Mouse (Mus musculus) v-Abl transformed pro-B cells (cell line): ENCODE measurements around the gene Selplg.

Source experiments
- in situ Hi-C, 2 experiments: fragments of 400-800 bp; cut with MboI; formaldehyde crosslinking; loops; one replicate each; pipeline ENCODE4 v1.15.1; 2025; ENCODE audit not compliant: unreplicated experiment in 2 of 2

The Selplg gene

DNA sequence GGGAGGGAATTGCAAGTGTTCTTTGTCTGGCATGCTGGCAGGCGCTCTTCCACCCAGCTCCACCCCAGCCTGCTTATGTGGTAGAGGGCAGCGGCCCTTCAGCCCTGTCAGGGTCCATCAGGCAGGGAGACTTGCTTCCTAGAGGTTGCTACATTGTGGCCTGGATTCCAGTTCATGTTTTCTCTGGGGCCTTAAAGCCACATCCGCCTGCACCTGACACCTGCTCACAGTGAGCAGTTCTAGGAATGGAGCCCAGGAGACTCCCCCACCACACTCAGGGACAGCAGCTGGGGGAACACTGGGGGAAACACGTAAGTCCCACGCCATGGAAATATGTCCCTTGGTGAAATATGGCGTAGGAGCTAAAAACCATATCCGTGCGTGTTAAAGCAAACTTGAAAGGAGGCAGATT lies at the start of gene Selplg:
Gene Selplg, minus strand, starts transcription at position 155 of the 412 bp plus-strand sequence.
- in situ Hi-C loops, result loop anchor here (5.0 to 25.0 kb wide), 3 partner anchors 668 to 1805 kb away; partner anchors contain the start of gene Rab35 (in 1 of the 2)

DNA sequence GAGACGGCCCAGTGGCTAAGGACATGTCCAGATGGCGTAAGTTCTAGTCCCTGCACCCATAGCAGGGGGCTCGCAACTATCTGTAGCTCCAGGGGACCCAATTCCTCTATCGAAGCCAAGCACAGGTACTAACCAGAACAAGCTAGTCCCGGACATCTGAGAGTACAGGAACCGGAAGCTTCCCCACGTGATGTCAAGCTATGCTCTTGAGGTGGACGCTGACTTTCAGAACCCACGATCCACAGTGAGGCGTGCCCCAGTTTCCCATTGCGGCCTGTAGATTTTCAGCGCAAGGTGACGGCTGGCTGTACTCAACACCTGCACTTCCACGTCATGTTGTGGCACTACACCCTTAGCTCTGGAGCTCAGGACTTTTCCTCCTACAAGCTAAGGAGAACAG lies 48.7 kb upstream of the Selplg start:
- in situ Hi-C loops, result no loop called here

DNA sequence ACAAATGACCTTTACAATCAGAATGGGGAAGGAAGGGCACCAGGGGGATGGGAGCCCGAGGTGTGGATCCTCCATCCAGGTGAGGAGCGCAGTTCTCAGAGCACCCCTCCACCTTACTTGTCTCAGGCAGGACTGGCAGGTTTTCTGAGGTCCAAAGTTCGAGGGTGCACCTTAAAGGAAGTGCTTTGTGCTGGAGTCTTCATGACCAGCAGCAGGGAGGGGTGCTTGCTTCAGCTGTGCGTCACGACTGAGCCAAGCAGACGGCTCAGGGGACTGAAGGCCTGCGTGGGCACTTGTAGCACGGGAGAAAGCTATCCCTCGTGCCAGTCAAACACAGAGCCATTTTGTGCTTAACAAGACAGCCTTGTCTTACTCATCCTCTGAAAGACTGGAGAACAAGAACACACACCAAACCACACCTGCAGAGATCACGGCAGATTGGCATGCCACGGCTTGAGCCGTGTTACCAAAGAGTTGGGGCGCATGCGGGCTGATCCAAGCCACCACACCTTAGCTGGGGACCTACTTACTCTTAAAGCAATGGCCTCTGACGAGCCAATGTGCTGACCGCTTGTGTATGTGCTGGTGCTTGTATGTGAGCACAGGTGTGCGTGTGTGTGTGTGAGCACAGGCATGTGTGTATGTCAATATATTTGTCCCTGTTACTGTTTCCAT lies 46.6 kb upstream of the Selplg start:
- in situ Hi-C loops, result no loop called here

DNA sequence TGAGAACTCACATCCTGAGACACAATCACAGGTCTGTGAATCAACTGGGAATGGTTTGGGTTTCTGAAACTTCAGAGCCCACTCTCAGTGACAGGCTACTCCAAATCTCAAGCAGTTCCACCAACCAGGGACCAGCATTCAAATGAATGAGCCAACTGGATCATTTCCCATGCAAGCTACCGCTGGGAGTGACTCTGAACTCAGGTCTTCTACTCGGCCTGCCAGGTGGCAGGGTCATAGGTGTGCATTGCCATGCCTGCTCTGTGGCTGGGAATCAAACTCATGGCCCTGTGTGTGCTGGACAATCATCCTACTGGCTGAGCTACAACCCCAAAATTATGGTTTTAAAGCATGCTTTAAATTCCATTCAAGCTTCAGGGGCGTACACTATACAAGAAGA lies 45.1 kb upstream of the Selplg start:
- in situ Hi-C loops, result no loop called here

DNA sequence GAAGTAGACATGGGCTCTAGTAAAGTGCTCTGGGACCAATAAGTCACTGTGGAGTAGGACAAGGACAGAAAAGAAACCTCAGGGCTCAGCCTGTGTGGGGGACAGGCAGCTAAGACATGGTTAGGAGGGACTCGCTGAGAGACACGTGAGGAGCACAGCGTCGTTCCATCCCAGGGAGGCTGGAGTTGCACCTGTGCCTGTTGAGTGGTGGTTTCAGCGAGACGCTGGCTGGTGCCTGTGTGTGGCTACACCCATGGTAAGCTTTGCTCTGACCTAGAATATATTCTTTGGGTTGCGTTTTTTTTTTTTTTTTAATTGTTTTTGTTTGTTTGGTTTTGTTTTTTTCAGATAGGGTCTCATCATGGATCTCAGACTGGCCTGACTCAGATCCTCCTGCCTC lies 43.7 kb upstream of the Selplg start:
- in situ Hi-C loops, result no loop called here

DNA sequence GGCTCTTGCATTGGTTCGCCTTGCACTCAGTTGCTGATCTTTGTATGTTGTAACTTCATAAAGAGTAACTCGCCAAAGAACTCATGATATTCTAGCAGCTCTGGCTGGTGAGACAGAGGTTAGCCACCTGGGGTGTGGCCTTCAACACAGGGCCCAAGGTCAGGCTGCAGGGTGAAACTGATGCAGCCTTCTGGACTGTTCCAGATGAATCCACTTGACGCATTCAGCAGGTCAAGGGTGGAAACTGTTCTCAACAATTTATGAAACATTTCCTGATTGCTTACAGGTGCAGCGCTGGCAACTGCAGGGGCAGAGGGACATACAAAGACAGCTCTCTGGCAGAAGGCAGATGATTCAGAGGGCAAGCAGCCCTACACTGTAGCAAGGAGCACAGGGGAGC lies 43.2 kb upstream of the Selplg start:
- in situ Hi-C loops, result no loop called here

DNA sequence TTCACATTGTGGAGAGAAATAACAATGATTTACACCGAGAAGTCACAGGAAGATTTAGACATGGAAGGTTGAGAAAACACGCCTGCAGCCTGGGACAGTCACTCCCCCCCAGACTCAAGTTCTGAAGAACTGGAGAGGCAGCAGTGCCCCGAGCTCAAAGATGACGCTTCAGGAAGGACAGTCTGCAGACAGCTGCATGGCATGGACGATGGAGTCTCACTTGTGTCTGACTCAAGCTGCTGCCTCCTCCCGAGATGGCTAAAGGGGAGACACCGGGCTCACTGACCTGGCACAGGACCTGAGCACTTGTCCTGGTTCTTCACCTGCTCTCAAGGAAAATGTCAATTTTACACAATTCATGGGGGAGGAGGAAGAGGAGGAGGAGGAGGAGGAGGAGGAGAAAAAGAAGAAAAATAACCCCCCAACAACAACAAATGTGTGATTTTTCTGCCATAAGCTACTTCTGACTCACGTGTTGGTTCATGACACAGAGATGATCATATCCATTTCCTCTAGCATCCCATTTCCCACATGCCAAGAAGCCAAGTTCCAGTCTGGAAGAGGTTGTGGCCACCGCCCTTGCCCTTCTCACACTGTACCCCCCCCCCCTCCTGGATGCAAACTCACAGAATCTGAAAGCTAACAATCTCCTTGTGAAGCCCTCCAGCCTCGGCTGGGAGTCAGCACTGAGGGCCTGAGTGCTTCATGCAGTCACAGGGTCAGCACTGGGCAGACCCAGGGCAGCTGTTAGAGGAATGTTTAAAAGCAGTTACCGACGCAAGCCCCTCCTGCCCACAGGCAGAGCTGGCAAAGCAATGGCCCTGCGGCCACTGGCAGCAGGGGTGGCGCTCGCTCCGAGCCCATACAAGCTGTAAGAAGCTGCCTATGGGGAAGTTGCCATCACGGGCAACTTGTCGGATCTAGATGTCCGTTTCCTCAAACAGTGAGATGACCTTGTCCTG lies 41.9 kb upstream of the Selplg start:
- in situ Hi-C loops, result loop anchor here (25.0 kb wide), 2 partner anchors 438 to 1437 kb away; partner anchors contain the start of gene Gm6588 (in 1 of the 2)

DNA sequence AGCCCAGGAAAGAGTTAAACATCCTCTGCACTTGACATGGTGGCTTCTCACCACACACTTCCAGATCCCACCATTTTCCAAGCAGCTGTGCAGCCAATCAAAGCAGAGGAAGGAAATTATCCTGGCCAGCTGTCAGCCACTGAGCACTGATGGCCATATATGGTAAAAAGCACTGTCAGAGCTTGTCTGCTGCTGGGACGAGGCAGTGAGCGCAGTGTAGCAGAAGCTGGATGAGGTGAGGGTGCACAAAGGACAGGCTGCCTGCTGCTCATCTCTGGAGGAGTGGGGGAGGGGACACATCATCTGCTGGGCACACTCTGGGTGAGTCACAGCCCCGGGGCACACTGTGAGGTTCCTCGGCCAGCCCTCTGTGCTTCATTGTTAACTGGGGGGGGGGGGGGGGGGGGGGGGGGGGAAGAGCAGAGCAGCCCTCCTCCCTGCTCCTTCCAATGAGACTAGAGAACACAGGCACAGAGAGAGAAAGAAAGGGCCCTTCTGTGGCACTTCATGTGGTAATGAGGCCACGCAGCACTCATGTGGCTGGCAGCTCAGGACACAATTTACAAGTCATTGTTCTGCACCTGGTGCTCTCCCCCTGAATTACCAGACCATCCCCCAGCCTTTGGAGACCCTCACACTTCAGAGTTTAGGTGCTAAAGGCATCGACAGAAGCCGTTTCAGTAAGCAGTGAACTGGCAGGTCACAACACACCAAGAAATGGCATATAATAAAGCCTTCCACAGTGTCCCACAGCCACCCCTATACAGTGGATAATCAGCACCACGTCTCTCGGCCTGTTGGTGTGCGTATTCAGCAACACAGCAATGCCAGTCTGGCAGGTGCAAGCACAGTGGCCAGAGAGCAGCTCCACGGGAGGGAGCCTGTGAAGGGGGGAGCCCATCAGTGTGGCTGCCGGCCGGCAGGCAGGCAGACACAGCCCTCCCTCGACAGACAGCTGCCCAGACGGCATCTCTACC lies 40.8 kb upstream of the Selplg start:
- in situ Hi-C loops, result loop anchor here (25.0 kb wide), 2 partner anchors 439 to 1436 kb away; partner anchors contain the start of gene Gm6588 (in 1 of the 2)

DNA sequence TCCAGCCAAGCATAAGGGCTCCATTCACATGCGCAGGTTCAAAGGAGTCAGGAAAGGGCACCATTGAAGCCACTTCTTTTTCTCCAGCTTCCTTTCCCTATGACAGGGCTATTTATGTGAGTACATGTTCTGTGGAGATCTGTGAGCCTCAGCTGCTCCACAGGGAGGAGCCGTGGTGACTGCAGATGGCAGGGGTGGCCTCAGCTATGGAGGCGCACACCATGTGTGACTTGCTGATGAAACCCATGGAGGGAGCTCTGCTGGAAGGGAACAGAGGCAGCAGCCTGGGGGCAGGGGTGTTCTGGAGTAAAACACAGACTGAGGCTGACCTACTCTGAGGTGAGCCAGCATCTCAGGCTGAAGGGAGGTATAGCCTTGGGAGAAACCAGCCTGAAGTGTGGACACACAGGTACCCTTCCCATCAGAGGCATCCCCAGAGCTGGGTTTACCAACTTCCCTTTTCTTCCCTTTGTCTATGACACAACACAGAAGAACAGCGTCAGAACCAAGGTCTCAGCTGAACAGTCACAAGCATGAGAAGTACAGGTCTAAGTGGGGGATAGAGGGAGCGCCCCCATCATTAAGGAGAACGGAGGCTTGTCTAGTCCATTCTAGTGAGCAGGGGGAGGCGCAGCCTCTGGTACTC lies 39.6 kb upstream of the Selplg start:
- in situ Hi-C loops, result loop anchor here (25.0 kb wide), 2 partner anchors 440 to 1435 kb away; partner anchors contain the start of gene Gm6588 (in 1 of the 2)

DNA sequence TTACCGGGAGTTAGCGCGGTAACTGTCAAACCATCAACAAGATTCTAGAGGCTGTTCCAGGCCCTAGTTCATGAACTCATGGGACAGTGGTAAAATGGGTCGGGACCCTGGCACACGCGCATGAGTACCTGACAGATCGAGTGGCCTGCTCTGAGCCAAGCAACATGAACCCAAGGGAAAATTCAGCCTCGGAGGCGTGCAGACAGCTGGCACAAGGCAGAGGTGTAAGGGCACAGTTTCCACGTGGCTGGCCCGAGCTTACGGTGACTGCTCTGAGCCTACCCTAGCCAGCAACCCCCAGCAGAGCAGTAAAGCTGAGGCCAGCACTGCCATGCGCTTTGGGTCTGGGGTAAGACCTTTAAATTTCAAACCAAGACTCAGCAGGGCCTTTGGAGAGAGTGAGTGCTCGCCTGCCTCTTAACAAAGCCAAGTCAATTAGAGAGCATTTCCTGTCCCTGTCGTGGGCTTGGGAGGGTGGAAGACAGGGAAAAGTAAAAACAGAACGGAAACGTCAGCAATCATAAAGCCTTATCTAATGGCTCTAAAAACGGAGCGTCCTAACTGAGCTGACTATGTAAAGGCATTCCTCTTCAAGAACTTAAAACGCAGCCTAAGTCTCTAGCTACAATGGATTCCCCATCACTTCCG lies 38.1 kb upstream of the Selplg start:
- in situ Hi-C loops, result loop anchor here (25.0 kb wide), 2 partner anchors 442 to 1433 kb away; partner anchors contain the start of gene Gm6588 (in 1 of the 2)

DNA sequence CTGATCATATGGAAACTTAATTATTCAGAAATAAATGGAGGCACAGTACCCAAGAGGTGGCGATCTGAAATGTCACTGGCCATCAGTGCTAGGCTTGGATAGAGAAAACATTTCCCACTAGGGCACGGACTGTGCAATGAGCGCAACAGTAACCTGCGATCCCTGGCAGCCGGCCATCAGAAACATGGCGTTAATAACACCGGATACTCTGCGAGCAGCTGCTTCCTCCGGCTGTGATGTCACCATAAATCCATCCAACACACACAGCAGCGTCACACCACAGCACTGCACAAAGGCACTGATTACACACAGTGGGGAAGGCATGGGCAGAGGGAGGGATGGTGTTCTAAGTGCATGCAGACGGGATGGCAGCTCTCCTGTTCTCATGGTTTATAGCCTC lies 36.7 kb upstream of the Selplg start:
- in situ Hi-C loops, result loop anchor here (10.0 to 25.0 kb wide), 3 partner anchors 66 to 1432 kb away; partner anchors contain the start of gene Gm6588 (in 1 of the 2)

DNA sequence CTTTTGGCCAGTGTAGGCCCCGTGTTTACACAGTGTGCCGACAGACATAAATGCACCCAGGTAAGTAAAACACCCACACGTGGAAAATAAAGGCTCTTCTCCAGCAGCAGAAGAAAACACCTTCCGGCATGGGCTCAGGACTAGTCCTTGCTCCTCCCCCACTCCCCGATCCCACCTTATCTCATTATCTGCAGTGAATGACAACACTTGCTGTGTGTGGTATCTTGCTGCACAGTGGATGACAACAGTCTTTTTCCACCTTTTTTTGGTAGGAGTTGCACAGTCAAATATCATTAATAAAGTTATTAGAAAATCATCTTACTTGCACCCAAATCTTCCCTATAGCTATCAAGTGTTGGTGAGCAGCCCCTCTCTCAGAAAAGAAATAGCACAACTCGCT lies 32.5 kb upstream of the Selplg start:
- in situ Hi-C loops, result loop anchor here (10.0 to 25.0 kb wide), 3 partner anchors 70 to 1428 kb away; partner anchors contain the start of gene Gm6588 (in 1 of the 2)

DNA sequence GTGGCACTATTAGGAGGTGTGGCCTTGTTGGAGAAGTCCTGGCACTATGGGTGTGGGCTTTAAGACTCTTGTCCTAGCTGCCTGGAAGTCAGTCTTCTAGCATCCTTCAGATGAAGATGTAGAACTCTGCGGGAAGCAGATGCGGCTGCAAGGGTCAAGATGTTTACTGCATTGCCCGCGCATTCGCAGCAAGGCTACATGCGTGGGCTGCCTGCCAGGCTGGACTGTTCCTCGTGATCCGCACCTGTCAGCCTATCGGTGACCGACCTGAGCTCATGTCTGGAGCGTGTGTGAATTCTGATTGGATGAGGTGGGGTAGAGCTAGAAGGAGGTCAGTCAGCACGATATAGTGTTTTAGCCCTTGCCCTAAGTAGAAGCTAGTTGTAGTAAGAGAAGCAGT lies 31.6 kb upstream of the Selplg start:
- in situ Hi-C loops, result loop anchor here (10.0 to 25.0 kb wide), 3 partner anchors 71 to 1427 kb away; partner anchors contain the start of gene Gm6588 (in 1 of the 2)

DNA sequence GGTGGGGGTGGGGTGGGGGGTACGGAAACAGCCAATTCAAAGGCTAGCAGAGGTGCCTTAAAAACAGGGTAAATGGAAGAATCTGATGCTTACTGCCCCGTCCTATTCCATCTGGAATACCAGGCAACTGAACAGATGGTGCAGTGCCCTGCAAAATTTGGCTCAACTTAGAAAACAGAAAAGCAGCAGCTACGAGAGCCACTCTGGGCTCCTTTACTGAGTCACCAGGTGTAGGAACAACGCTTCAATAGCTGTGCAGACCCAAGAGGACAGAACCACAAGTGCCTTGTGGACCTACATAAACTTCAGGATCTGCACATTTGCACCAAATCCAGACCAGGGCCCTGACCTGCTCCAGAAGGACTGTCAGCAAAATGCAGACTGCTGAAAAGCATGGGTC lies 30.0 kb upstream of the Selplg start:
- in situ Hi-C loops, result loop anchor here (10.0 to 25.0 kb wide), 3 partner anchors 72 to 1425 kb away; partner anchors contain the start of gene Gm6588 (in 1 of the 2)

DNA sequence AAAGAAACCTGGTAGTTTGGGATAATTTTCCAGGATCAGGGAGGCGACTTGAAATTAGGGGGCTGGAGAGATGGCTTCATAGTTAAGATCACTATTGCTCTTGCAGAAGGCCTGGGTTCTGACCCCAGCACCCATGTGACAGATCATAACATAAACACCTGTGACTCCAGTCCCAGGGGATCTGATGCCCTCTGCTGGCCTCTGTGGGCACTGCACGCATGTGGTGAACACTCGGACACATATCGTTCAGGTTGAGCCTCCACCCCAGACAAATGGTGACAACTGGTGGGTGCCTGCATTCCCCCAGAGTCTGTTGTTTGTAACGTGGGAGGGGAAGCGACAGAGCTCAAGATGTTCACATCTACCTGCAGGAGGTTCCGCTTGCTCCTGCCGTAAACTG lies 28.9 kb upstream of the Selplg start:
- in situ Hi-C loops, result loop anchor here (10.0 to 25.0 kb wide), 3 partner anchors 74 to 1424 kb away; partner anchors contain the start of gene Gm6588 (in 1 of the 2)

DNA sequence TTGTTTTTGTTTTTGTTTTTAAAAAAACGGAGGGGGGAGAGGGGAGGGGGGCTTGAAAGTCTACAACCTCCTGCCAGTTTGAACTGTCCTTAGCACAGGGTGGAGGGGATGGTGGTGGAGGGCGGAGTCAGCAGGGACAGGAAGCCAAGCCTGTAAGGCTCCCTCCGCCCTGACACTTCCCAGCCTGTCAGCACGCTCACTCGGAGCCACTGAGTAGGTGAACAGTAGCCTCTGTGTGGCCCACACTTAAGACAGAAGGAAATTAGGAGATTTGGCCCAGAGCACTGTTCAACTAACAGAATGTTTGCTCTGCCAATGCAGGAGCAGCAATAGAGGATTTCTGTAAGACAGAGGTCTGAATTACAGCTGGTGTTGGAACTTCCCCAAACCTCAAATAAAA lies 26.5 kb upstream of the Selplg start:
- in situ Hi-C loops, result loop anchor here (5.0 to 25.0 kb wide), 5 partner anchors 93 to 1422 kb away; partner anchors contain the start of gene Gm6588 (in 1 of the 2)

DNA sequence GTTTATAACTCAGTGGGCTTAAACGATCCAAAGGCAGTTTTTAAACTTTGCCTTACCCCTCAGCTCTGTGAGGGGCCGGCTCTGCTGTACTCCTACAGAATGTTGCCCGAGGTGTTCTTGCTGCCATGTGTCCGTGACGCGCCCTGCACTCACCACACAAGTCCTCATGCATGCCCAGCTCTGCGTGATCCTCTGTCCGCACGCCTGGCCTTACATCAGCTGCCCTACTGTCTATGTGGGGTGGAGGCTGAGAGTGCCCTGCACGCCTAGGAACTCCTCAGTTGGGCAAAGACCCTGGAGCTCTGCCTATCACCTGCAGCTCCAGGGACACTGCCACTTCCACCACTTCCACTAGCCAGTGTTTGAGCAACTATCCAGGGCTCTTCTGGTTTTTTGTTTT lies 26.1 kb upstream of the Selplg start:
- in situ Hi-C loops, result loop anchor here (5.0 to 25.0 kb wide), 5 partner anchors 94 to 1421 kb away; partner anchors contain the start of gene Gm6588 (in 1 of the 2)

DNA sequence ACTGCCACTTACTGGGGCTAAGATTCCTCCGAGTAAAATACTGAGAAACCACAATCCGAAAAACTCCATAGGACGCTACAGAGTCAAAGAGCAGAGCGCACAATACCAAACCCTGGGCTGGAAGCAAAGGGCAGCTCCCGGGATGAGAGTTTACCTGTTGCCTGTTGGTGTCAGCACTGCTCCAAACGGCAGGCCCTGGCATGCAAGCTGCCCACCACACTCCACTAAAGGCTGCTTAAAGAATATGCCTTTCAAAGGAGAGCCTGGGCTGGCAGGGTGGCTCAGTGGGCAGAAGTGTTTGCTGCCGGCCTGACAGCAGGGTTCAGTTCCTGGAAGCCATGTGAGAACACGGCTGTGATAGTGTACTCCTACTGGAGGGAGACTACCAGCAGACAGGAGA lies 25.2 kb upstream of the Selplg start:
- in situ Hi-C loops, result loop anchor here (5.0 to 25.0 kb wide), 5 partner anchors 95 to 1420 kb away; partner anchors contain the start of gene Gm6588 (in 1 of the 2)
